Mouse (Mus musculus) kidney, embryonic 14.5 days (tissue): Measurements from ENCODE around the gene Usp19. TPM values are rescaled to one million over a fixed set of nuclear protein-coding genes. Genes with fewer than 3 reads are reported as not detected.
A peak's percentile ranks its signal among the peaks of the same experiment; 100 is the strongest.

Experiments
- ATAC-seq: fragments of 200-750 bp; cut with Nextera tagmentation; 2 replicates; pipeline ENCODE4 v1.8.0; 2017; ENCODE audit warnings: moderate number of reproducible peaks, mild to moderate bottlenecking, moderate TSS enrichment, moderate library complexity; ENCODE audit not compliant: low FRiP score, low TSS enrichment
- H3K27ac ChIP-seq: fragments of 300-500 bp; sonication (generic); 2 replicates; pipeline ENCODE4 v1.5.1; 2014; ENCODE audit warnings: low read depth, mild to moderate bottlenecking, low read length, moderate library complexity, mixed read lengths
- H3K27me3 ChIP-seq: fragments of 300-500 bp; sonication (generic); 2 replicates; pipeline ENCODE4 v1.6.1; 2014; ENCODE audit warnings: mild to moderate bottlenecking, low read length; ENCODE audit not compliant: control insufficient read depth, insufficient read depth
- H3K36me3 ChIP-seq: fragments of 300-500 bp; sonication (generic); 2 replicates; pipeline ENCODE4 v1.6.1; 2014; ENCODE audit warnings: low read length, mixed read lengths; ENCODE audit not compliant: control insufficient read depth, insufficient read depth
- H3K4me1 ChIP-seq: fragments of 300-500 bp; sonication (generic); 2 replicates; pipeline ENCODE4 v1.6.1; 2014; ENCODE audit warnings: low read length, mixed read lengths; ENCODE audit not compliant: control insufficient read depth, insufficient read depth
- H3K4me2 ChIP-seq: fragments of 300-500 bp; sonication (generic); replicated peaks from 2 replicates; pipeline ENCODE4 v1.6.1; 2014; ENCODE audit warnings: low read depth, mild to moderate bottlenecking, low read length
- H3K4me3 ChIP-seq: fragments of 300-500 bp; sonication (generic); 2 replicates; pipeline ENCODE4 v1.5.1; 2014; ENCODE audit warnings: mild to moderate bottlenecking, low read length
- H3K9ac ChIP-seq: fragments of 300-500 bp; sonication (generic); 2 replicates; pipeline ENCODE4 v1.6.1; 2014; ENCODE audit warnings: low read depth, mild to moderate bottlenecking, low read length, moderate library complexity
- H3K9me3 ChIP-seq: fragments of 300-500 bp; sonication (generic); 2 replicates; pipeline ENCODE4 v1.6.1; 2016; ENCODE audit warnings: low read length; ENCODE audit not compliant: control insufficient read depth
- WGBS: fragments of 180-500 bp; shearing (Covaris S2); extraction: QIAGEN DNeasy Blood & Tissue Kit; methylation state at CpG from one replicate; pipeline ENCODE4 v1.1.7; 2014; 5-methylcytosine and 5-hydroxymethylcytosine counted together
- polyA plus RNA-seq: library from polyadenylated mRNA; unstranded; fragments of >200 nt; fragmentation: Nextera tagmentation; extraction: Ambion mirVana; gene quantifications from 2 replicates; pipeline ENCODE4 v1.2.1, GENCODE M21; 2014

Usp19 gene
- polyA plus RNA-seq, 1 experiment from 2014 or later: 69.4 TPM

- Histone ChIP-seq H3K9ac (no peak overlapping the region), H3K9me3 (no peaks in the 10 kb centered on the region), H3K4me2 (no peak overlapping the region), H3K4me1 (no peaks in the 10 kb centered on the region), H3K27me3 (no peaks in the 10 kb centered on the region), H3K27ac (no peak overlapping the region), H3K36me3 (peaks cover 81% of the 10 kb centered on the region), H3K4me3 (no peak overlapping the region)
- no peak for ATAC-seq
- 97% methylated on average over 15 of the region's 15 CpGs for WGBS
Measured at GRCm38 (mm10) chr9:108499943-108500342, 9.5 kb downstream of the Usp19 start.

- H3K9me3 ChIP-seq: no peaks in the 10 kb centered on the region
- peak overlapping the region; percentile 79 for H3K27ac ChIP-seq
- H3K4me3 ChIP-seq: peak overlapping the region; percentile 85; the same call in 1 of the 2 replicates
- ATAC-seq: no peak
- no peaks in the 10 kb centered on the region for H3K27me3 ChIP-seq
- WGBS: 86% methylated on average over 7 of the region's 7 CpGs
- H3K9ac ChIP-seq: no peak overlapping the region
- H3K4me1 ChIP-seq: peaks cover 8% of the 10 kb centered on the region
- H3K36me3 ChIP-seq: peaks cover 35% of the 10 kb centered on the region
- peak overlapping the region; percentile 71 for H3K4me2 ChIP-seq
Measured at GRCm38 (mm10) chr9:108506901-108507300, 16.5 kb downstream of the Usp19 start.

- peaks cover 8% of the 10 kb centered on the region for H3K4me1 ChIP-seq
- WGBS: under 1% methylated on average over 37 of the region's 37 CpGs
- H3K9ac ChIP-seq: peak within 1 kb of the TSS; percentile 83
- H3K36me3 ChIP-seq: peaks cover 40% of the 10 kb centered on the region
- H3K27ac ChIP-seq: peak within 1 kb of the TSS; percentile 79
- H3K9me3 ChIP-seq: no peaks in the 10 kb centered on the region
- H3K4me2 ChIP-seq: peak within 1 kb of the TSS; percentile 71
- no peaks in the 10 kb centered on the region for H3K27me3 ChIP-seq
- H3K4me3 ChIP-seq: peak within 1 kb of the TSS; percentile 85
- ATAC-seq: peak; percentile 97
Measured at GRCm38 (mm10) chr9:108507619-108508434, 17.4 kb downstream of the Usp19 start, which contains the start of gene Qars. Qars (plus strand) TSS chr9:108507706.

GRCm38 (mm10) chr9:108508776-108509175, 18.4 kb downstream of the Usp19 start:
- Histone ChIP-seq H3K9me3 (no peaks in the 10 kb centered on the region), H3K27me3 (no peaks in the 10 kb centered on the region), H3K9ac (peak overlapping the region; percentile 83; the same call in 1 of the 2 replicates), H3K27ac (no peak overlapping the region), H3K4me1 (peaks cover 8% of the 10 kb centered on the region), H3K36me3 (peaks cover 41% of the 10 kb centered on the region), H3K4me2 (peak overlapping the region; percentile 71), H3K4me3 (peak overlapping the region; percentile 85)
- no peak for ATAC-seq
- WGBS: 90% methylated on average over 7 of the region's 7 CpGs

- Histone ChIP-seq H3K27me3 (no peaks in the 10 kb centered on the region), H3K4me1 (peaks cover 15% of the 10 kb centered on the region; the same call in 1 of the 2 replicates), H3K36me3 (peaks cover 56% of the 10 kb centered on the region), H3K9ac (peak within 1 kb of the TSS; percentile 98), H3K4me2 (peak within 1 kb of the TSS; percentile 84), H3K9me3 (no peaks in the 10 kb centered on the region), H3K4me3 (peak within 1 kb of the TSS; percentile 95), H3K27ac (peak within 1 kb of the TSS; percentile 99)
- peak; percentile 95 for ATAC-seq
- 1% methylated on average over 51 of the region's 55 CpGs for WGBS
Measured at GRCm38 (mm10) chr9:108516380-108517251, 26.2 kb downstream of the Usp19 start, which contains the start of gene Qrich1. Qrich1 (plus strand) TSS chr9:108516806.

- peak overlapping the region; percentile 84 for H3K4me2 ChIP-seq
- peaks cover 49% of the 10 kb centered on the region for H3K36me3 ChIP-seq
- ATAC-seq: peak; percentile 73
- H3K9me3 ChIP-seq: no peaks in the 10 kb centered on the region
- peak overlapping the region; percentile 99 for H3K27ac ChIP-seq
- peak overlapping the region; percentile 95 for H3K4me3 ChIP-seq
- H3K4me1 ChIP-seq: peaks cover 15% of the 10 kb centered on the region; the same call in 1 of the 2 replicates
- under 1% methylated on average over 43 of the region's 95 CpGs for WGBS
- H3K27me3 ChIP-seq: no peaks in the 10 kb centered on the region
- peak overlapping the region; percentile 98 for H3K9ac ChIP-seq
Measured at GRCm38 (mm10) chr9:108517253-108517930, 27.0 kb downstream of the Usp19 start.

- Histone ChIP-seq H3K4me1 (peaks cover 15% of the 10 kb centered on the region; the same call in 1 of the 2 replicates), H3K9me3 (no peaks in the 10 kb centered on the region), H3K36me3 (peaks cover 44% of the 10 kb centered on the region), H3K27ac (peak overlapping the region; percentile 99), H3K9ac (peak overlapping the region; percentile 98), H3K27me3 (no peaks in the 10 kb centered on the region), H3K4me2 (peak overlapping the region; percentile 58), H3K4me3 (peak overlapping the region; percentile 95)
- ATAC-seq: peak; percentile 40; the same call in 1 of the 2 replicates
- 0% methylated on average over 13 of the region's 13 CpGs for WGBS
Measured at GRCm38 (mm10) chr9:108517931-108518332, 27.5 kb downstream of the Usp19 start.

- no peak overlapping the region for H3K27ac ChIP-seq
- ATAC-seq: no peak
- no peak overlapping the region for H3K4me2 ChIP-seq
- H3K4me1 ChIP-seq: peaks cover 8% of the 10 kb centered on the region; the same call in 1 of the 2 replicates
- WGBS: 87% methylated on average over 2 of the region's 2 CpGs
- H3K36me3 ChIP-seq: peaks cover 16% of the 10 kb centered on the region; the same call in 1 of the 2 replicates
- no peak overlapping the region for H3K4me3 ChIP-seq
- H3K9ac ChIP-seq: no peak overlapping the region
- H3K9me3 ChIP-seq: no peaks in the 10 kb centered on the region
- H3K27me3 ChIP-seq: no peaks in the 10 kb centered on the region
Measured at GRCm38 (mm10) chr9:108521604-108522003, 31.2 kb downstream of the Usp19 start.
